ENCODE assay signal across 8 mouse cellular contexts in the genomic region with DNA sequence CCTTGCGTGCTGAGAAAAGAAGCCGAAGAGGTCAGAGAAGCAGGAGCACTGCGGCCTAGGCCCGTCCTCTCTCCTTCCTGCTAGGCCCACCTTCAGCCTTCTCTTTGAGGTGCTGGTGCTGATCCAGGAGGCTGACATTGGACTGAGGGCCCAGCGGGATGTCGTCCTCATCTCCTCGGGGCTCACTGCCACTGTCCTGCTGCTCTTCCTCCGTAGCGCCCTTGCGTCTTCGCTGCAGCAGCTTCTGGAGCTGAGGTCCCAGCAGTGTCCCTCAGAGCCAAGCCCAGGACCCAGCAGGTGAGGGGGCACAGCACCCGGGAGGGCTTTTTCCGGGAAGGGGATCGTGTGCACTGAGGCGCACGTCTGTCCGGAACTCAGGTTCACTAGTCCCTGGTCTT. TPM values are rescaled to one million over a fixed set of nuclear protein-coding genes. Genes with fewer than 3 reads are reported as not detected.
DNase-seq lines count a peak whose midpoint lies in the region; ATAC-seq and TF ChIP-seq lines count a peak whose summit lies in the region.

No protein-coding gene starts in this region.

- peak overlapping the region; percentile 73 for H3K9ac ChIP-seq in lung, embryonic 14.5 days
- peak overlapping the region; percentile 69 for H3K9ac ChIP-seq in intestine, embryonic 14.5 days (ENCODE audit: low read length)
- peak overlapping the region; percentile 83 for H3K9ac ChIP-seq in neural tube, embryonic 12.5 days

- peaks cover 72% of the 10 kb centered on the region for H3K36me3 ChIP-seq in lung, embryonic 14.5 days (ENCODE audit: insufficient read depth)
- H3K36me3 ChIP-seq in embryonic facial prominence, embryonic 10.5 days (replicated peaks) = peaks cover 83% of the 10 kb centered on the region
- H3K36me3 ChIP-seq in intestine, embryonic 14.5 days (ENCODE audit: control insufficient read depth, insufficient read depth, low read length) = peaks cover 69% of the 10 kb centered on the region
- H3K36me3 ChIP-seq in neural tube, embryonic 12.5 days = peaks cover 64% of the 10 kb centered on the region

- 17% methylated on average over 17 of the region's 17 CpGs for WGBS in lung, embryonic 14.5 days
- 19% methylated on average over 17 of the region's 17 CpGs for WGBS in embryonic facial prominence, embryonic 10.5 days
- 16% methylated on average over 17 of the region's 17 CpGs for WGBS in intestine, embryonic 14.5 days
- WGBS in neural tube, embryonic 12.5 days = 21% methylated on average over 17 of the region's 17 CpGs

- no peak overlapping the region for H3K27ac ChIP-seq in lung, embryonic 14.5 days (ENCODE audit: low read depth)
- peak overlapping the region; percentile 83 for H3K27ac ChIP-seq in embryonic facial prominence, embryonic 10.5 days (replicated peaks)
- H3K27ac ChIP-seq in intestine, embryonic 14.5 days (ENCODE audit: low read depth) = no peak overlapping the region; the same call in 1 of the 2 replicates
- no peak overlapping the region for H3K27ac ChIP-seq in neural tube, embryonic 12.5 days

- no peak for ATAC-seq in lung, embryonic 14.5 days (ENCODE audit: insufficient read depth)
- ATAC-seq in intestine, embryonic 14.5 days (replicated peaks; ENCODE audit: low FRiP score, low TSS enrichment, low read depth) = peak; percentile 22
- ATAC-seq in neural tube, embryonic 12.5 days (ENCODE audit: low FRiP score, low read depth) = no peak
- no peak for ATAC-seq in monocyte, adult 5-6 weeks (replicated peaks; ENCODE audit: insufficient number of reproducible peaks, low FRiP score, low TSS enrichment, poor library complexity, severe bottlenecking)

- H3K9me3 ChIP-seq in lung, embryonic 14.5 days (ENCODE audit: low read depth, low read length) = no peaks in the 10 kb centered on the region
- H3K9me3 ChIP-seq in embryonic facial prominence, embryonic 10.5 days = no peaks in the 10 kb centered on the region
- no peaks in the 10 kb centered on the region for H3K9me3 ChIP-seq in intestine, embryonic 14.5 days (ENCODE audit: control insufficient read depth, low read length)
- no peaks in the 10 kb centered on the region for H3K9me3 ChIP-seq in neural tube, embryonic 12.5 days

- no peaks in the 10 kb centered on the region for H3K27me3 ChIP-seq in lung, embryonic 14.5 days (ENCODE audit: insufficient read depth, low read length)
- no peaks in the 10 kb centered on the region for H3K27me3 ChIP-seq in embryonic facial prominence, embryonic 10.5 days (replicated peaks; ENCODE audit: low read depth, poor library complexity, severe bottlenecking)
- no peaks in the 10 kb centered on the region for H3K27me3 ChIP-seq in intestine, embryonic 14.5 days (replicated peaks; ENCODE audit: control insufficient read depth, insufficient read depth, low read length)
- no peaks in the 10 kb centered on the region for H3K27me3 ChIP-seq in neural tube, embryonic 12.5 days (replicated peaks)

- H3K4me3 ChIP-seq in lung, embryonic 14.5 days (ENCODE audit: low read depth, low read length) = peak overlapping the region; percentile 89
- peak overlapping the region; percentile 92 for H3K4me3 ChIP-seq in embryonic facial prominence, embryonic 10.5 days
- H3K4me3 ChIP-seq in intestine, embryonic 14.5 days (ENCODE audit: low read depth, low read length) = peak overlapping the region; percentile 83
- H3K4me3 ChIP-seq in neural tube, embryonic 12.5 days = peak overlapping the region; percentile 83

- TF ChIP-seq CTCF in lung, embryonic 14.5 days (IDR thresholded peaks at IDR 0.05; ENCODE audit: low read depth) = no peak

- H3K4me2 ChIP-seq in lung, embryonic 14.5 days = peak overlapping the region; percentile 94
- peak overlapping the region; percentile 70 for H3K4me2 ChIP-seq in intestine, embryonic 14.5 days (ENCODE audit: low read length)
- H3K4me2 ChIP-seq in neural tube, embryonic 12.5 days (replicated peaks) = peak overlapping the region; percentile 97

- H3K4me1 ChIP-seq in lung, embryonic 14.5 days (ENCODE audit: insufficient read depth) = 0 out of 2 replicates have a peak, but pooled peaks cover 4% of the 10 kb centered on the region
- peaks cover 17% of the 10 kb centered on the region for H3K4me1 ChIP-seq in embryonic facial prominence, embryonic 10.5 days
- 0 out of 2 replicates have a peak, but pooled peaks cover 4% of the 10 kb centered on the region for H3K4me1 ChIP-seq in intestine, embryonic 14.5 days (replicated peaks; ENCODE audit: control insufficient read depth, insufficient read depth, low read length)
- H3K4me1 ChIP-seq in neural tube, embryonic 12.5 days = peaks cover 13% of the 10 kb centered on the region

- DNase-seq in lung, embryonic 14.5 days = no peak
- DNase-seq in lung, postnatal 36 days = no peak
- no peak for DNase-seq in embryonic facial prominence, embryonic 10.5 days (ENCODE audit: low spot score)
- no peak for DNase-seq in intestine, embryonic 14.5 days (ENCODE audit: low spot score)
- DNase-seq in thymus, adult 18-20 months = no peak
- DNase-seq in spleen, postnatal 14 days (ENCODE audit: low spot score in 2 of 2) = no peak

RNA-seq across cellular contexts. Expression of gene Ddx41, which starts 0.7 kb away (rescaled TPM):
- 74.8 and 75.5 TPM in 2 replicates for polyA plus RNA-seq in lung, embryonic 14.5 days (2014; fragmentation: Nextera tagmentation; extraction: Ambion mirVana)
- polyA plus RNA-seq in embryonic facial prominence, embryonic 10.5 days (2016; fragmentation: Nextera tagmentation; extraction: Ambion mirVana) = 90.0 and 93.5 TPM in 2 replicates
- polyA plus RNA-seq in intestine, embryonic 14.5 days (2014; fragmentation: Nextera tagmentation; extraction: Ambion mirVana) = 63.9 and 73.1 TPM in 2 replicates
- polyA plus RNA-seq in neural tube, embryonic 12.5 days (2016; fragmentation: Nextera tagmentation; extraction: Ambion mirVana) = 64.1 and 64.4 TPM in 2 replicates
- 67.7 to 76.2 TPM (median 71.8 TPM) in 3 replicates for total RNA-seq in monocyte, adult 5-6 weeks (2017)

RNA-seq across cellular contexts. Expression of gene Dok3, which starts 6.7 kb away (rescaled TPM):
- 2.0 and 2.6 TPM in 2 replicates for polyA plus RNA-seq in lung, embryonic 14.5 days (2014; fragmentation: Nextera tagmentation; extraction: Ambion mirVana)
- polyA plus RNA-seq in embryonic facial prominence, embryonic 10.5 days (2016; fragmentation: Nextera tagmentation; extraction: Ambion mirVana) = 3.6 and 4.2 TPM in 2 replicates
- polyA plus RNA-seq in intestine, embryonic 14.5 days (2014; fragmentation: Nextera tagmentation; extraction: Ambion mirVana) = 1.9 and 2.5 TPM in 2 replicates
- polyA plus RNA-seq in neural tube, embryonic 12.5 days (2016; fragmentation: Nextera tagmentation; extraction: Ambion mirVana) = 3.7 and 4.3 TPM in 2 replicates
- 86.5 to 105 TPM (median 104 TPM) in 3 replicates for total RNA-seq in monocyte, adult 5-6 weeks (2017)

RNA-seq across cellular contexts. Expression of gene Pdlim7, which starts 22.3 kb away (rescaled TPM):
- 185 and 199 TPM in 2 replicates for polyA plus RNA-seq in lung, embryonic 14.5 days (2014; fragmentation: Nextera tagmentation; extraction: Ambion mirVana)
- 209 and 215 TPM in 2 replicates for polyA plus RNA-seq in embryonic facial prominence, embryonic 10.5 days (2016; fragmentation: Nextera tagmentation; extraction: Ambion mirVana)
- 253 and 260 TPM in 2 replicates for polyA plus RNA-seq in intestine, embryonic 14.5 days (2014; fragmentation: Nextera tagmentation; extraction: Ambion mirVana)
- polyA plus RNA-seq in neural tube, embryonic 12.5 days (2016; fragmentation: Nextera tagmentation; extraction: Ambion mirVana) = 158 and 166 TPM in 2 replicates
- total RNA-seq in monocyte, adult 5-6 weeks (2017) = 4.7 to 13.5 TPM (median 10.5 TPM) in 3 replicates

RNA-seq across cellular contexts. Expression of gene Fam193b, which starts 35.1 kb away (rescaled TPM):
- 33.4 and 38.4 TPM in 2 replicates for polyA plus RNA-seq in lung, embryonic 14.5 days (2014; fragmentation: Nextera tagmentation; extraction: Ambion mirVana)
- 62.7 and 67.3 TPM in 2 replicates for polyA plus RNA-seq in embryonic facial prominence, embryonic 10.5 days (2016; fragmentation: Nextera tagmentation; extraction: Ambion mirVana)
- polyA plus RNA-seq in intestine, embryonic 14.5 days (2014; fragmentation: Nextera tagmentation; extraction: Ambion mirVana) = 28.8 and 33.6 TPM in 2 replicates
- polyA plus RNA-seq in neural tube, embryonic 12.5 days (2016; fragmentation: Nextera tagmentation; extraction: Ambion mirVana) = 66.9 and 70.7 TPM in 2 replicates
- total RNA-seq in monocyte, adult 5-6 weeks (2017) = 37.8 to 73.6 TPM (median 40.6 TPM) in 3 replicates

RNA-seq across cellular contexts. Expression of gene Tmed9, which starts 37.7 kb away (rescaled TPM):
- polyA plus RNA-seq in lung, embryonic 14.5 days (2014; fragmentation: Nextera tagmentation; extraction: Ambion mirVana) = 69.7 and 76.5 TPM in 2 replicates
- polyA plus RNA-seq in embryonic facial prominence, embryonic 10.5 days (2016; fragmentation: Nextera tagmentation; extraction: Ambion mirVana) = 120 and 121 TPM in 2 replicates
- polyA plus RNA-seq in intestine, embryonic 14.5 days (2014; fragmentation: Nextera tagmentation; extraction: Ambion mirVana) = 59.9 and 64.8 TPM in 2 replicates
- polyA plus RNA-seq in neural tube, embryonic 12.5 days (2016; fragmentation: Nextera tagmentation; extraction: Ambion mirVana) = 109 and 111 TPM in 2 replicates
- 150 to 192 TPM (median 183 TPM) in 3 replicates for total RNA-seq in monocyte, adult 5-6 weeks (2017)
